Mouse (Mus musculus): Measurements from ENCODE around the gene Heg1. TPM values are rescaled to one million over a fixed set of nuclear protein-coding genes. Genes with fewer than 3 reads are reported as not detected.

The Heg1 gene
- total and polyA plus RNA-seq, 3 experiments, result 40.8 to 77.1 (median 67.2) TPM

DNA sequence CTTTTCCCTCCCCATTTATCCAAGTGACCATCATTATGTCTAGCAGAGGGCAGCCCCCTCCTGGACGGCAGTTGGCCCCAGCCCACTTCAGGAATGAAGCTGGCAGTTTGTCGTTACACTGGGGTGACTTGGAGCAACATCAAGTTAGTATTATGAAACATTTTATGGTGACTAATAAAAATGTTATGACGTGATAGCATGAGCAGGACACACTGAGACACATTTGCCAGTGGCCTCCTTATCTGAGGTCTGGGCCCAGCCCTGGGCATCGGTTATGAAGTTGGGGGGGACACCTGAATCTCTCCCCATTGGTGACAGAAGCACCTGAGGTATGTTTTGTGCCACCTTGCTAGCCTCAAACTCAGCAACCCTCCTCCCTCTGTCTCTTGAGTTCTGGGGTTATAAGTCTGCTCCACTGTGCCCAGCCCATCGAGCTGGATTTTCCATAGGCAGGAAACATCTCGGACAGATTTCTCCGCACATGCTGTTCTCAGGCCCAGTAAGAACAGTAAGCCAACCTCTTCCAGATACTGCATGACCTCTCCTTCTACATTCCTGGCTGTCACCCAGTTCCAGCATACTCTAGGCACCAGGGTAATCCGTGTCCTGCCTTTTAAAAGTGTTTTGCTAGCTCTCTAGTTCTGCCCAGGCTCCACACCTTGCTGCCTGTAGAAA is 68.9 kb downstream of the Heg1 start:
- Histone ChIP-seq H3K27me3 (replicated peaks) (no peaks in the 10 kb centered on the region), H3K4me2 (ENCODE audit: insufficient read depth, low read depth, poor library complexity, severe bottlenecking) (no peak overlapping the region), H3K4me3 (replicated peaks in 1 of 3; ENCODE audit: low read depth in 2 of 3, low read length in 2 of 3, poor library complexity in 1 of 3) (no peak overlapping the region), H3K36me3 (replicated peaks in 1 of 2; ENCODE audit: control insufficient read depth in 1 of 2, insufficient read depth in 1 of 2, low read length in 1 of 2) (peaks cover 73 to 92% of the 10 kb centered on the region in 2 experiments), H3K4me1 (ENCODE audit: control insufficient read depth in 1 of 2, insufficient read depth in 2 of 2) (peaks cover 0 to 15% of the 10 kb centered on the region in 2 experiments; a peak in 2 of 4 replicates), H3K79me2 (replicated peaks; ENCODE audit: control insufficient read depth, extremely low read depth, insufficient read depth, poor library complexity, severe bottlenecking) (no peaks in the 10 kb centered on the region), H3K9me3 (replicated peaks; ENCODE audit: low read length) (peaks cover 4% of the 10 kb centered on the region), H3K27ac (ENCODE audit: insufficient read depth, low read depth) (no peak overlapping the region), H3K9ac (ENCODE audit: insufficient read depth, low read depth) (no peak overlapping the region)
- dilution Hi-C loops (cut with MboI; ENCODE audit: extremely low pct_ligation_motif_present, extremely low pct_unique_long_range_greater_than_20kb, low sequenced_read_pairs) (no loop called here), in situ Hi-C loops (cut with MboI; ENCODE audit: low pct_ligation_motif_present, low pct_unique_long_range_greater_than_20kb, low sequenced_read_pairs) (no loop called here)
- DNase-seq (ENCODE audit: extremely low read depth), result no peak
- no peak for TF ChIP-seq MEF2A (IDR thresholded peaks at IDR 0.05; ENCODE audit: borderline replicate concordance, low read depth, low read length)
- TF ChIP-seq NRF1 (IDR thresholded peaks at IDR 0.05; ENCODE audit: low read depth, low read length), result no peak
- no peak for TF ChIP-seq TCF12 (IDR thresholded peaks at IDR 0.05; ENCODE audit: low read depth, low read length)

DNA sequence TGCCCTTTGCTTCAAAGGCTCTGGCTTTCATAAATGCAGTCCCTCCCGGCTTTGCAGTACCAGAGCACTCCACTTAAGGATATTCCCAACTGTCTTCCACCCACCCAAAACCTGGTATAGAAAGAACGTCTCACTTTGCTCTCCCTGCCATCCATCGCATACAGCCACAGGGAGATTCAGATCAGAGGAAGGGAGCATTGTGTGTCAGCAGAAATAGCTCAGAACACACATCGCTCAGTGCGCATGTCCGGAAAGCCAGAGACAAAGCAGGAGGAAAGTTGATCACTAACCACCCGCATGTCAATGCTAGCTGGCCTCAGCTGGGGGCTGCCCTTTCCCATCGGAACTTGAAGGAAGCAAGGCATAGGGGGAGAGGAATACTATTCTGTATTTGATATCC is 71.1 kb downstream of the Heg1 start:
- Histone ChIP-seq H3K4me1 (ENCODE audit: control insufficient read depth in 1 of 2, insufficient read depth in 2 of 2) (peaks cover 0 to 15% of the 10 kb centered on the region in 2 experiments; a peak in 2 of 4 replicates), H3K27ac (ENCODE audit: insufficient read depth, low read depth) (no peak overlapping the region), H3K79me2 (replicated peaks; ENCODE audit: control insufficient read depth, extremely low read depth, insufficient read depth, poor library complexity, severe bottlenecking) (no peaks in the 10 kb centered on the region), H3K36me3 (replicated peaks in 1 of 2; ENCODE audit: control insufficient read depth in 1 of 2, insufficient read depth in 1 of 2, low read length in 1 of 2) (peaks cover 63 to 90% of the 10 kb centered on the region in 2 experiments), H3K9me3 (replicated peaks; ENCODE audit: low read length) (peaks cover 4% of the 10 kb centered on the region), H3K9ac (ENCODE audit: insufficient read depth, low read depth) (no peak overlapping the region), H3K4me3 (replicated peaks in 1 of 3; ENCODE audit: low read depth in 2 of 3, low read length in 2 of 3, poor library complexity in 1 of 3) (no peak overlapping the region), H3K4me2 (ENCODE audit: insufficient read depth, low read depth, poor library complexity, severe bottlenecking) (no peak overlapping the region), H3K27me3 (replicated peaks) (no peaks in the 10 kb centered on the region)
- dilution Hi-C loops (cut with MboI; ENCODE audit: extremely low pct_ligation_motif_present, extremely low pct_unique_long_range_greater_than_20kb, low sequenced_read_pairs) (no loop called here), in situ Hi-C loops (cut with MboI; ENCODE audit: low pct_ligation_motif_present, low pct_unique_long_range_greater_than_20kb, low sequenced_read_pairs) (no loop called here)
- no peak for DNase-seq (ENCODE audit: extremely low read depth)
- no peak for TF ChIP-seq MXI1 (IDR thresholded peaks at IDR 0.05; ENCODE audit: low read depth, low read length)
- no peak for TF ChIP-seq JUND (conservative IDR thresholded peaks at IDR 0.05; ENCODE audit: low read depth, low read length)
- no peak for TF ChIP-seq MYC (IDR thresholded peaks at IDR 0.05; ENCODE audit: low read depth, low read length)
- TF ChIP-seq NRF1 (IDR thresholded peaks at IDR 0.05; ENCODE audit: low read depth, low read length), result no peak
- no peak for TF ChIP-seq MAZ (IDR thresholded peaks at IDR 0.05; ENCODE audit: low read depth, low read length)
- no peak for TF ChIP-seq KAT2A (IDR thresholded peaks at IDR 0.05; ENCODE audit: insufficient replicate concordance, low read length)
- no peak for TF ChIP-seq CHD2 (IDR thresholded peaks at IDR 0.05; ENCODE audit: low read length)

DNA sequence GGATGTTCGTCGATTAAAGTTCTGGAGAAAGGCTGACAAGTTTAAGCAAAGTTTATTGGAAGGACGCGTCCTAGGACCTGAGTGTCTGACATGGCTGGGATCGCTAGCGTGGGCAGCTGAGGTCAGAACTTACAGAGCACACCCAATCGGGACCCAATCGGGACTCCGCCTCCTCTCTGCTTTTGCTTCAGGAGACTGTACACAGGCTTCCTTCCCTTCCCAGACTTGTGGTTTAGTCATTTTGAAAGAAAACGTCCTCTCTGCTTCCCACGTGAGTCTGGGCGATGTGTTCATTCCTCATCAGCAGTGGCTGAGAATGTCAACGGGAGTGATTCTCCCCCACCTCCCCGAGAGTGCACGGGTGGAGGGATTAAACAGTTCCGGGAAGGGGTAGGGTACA is 71.8 kb downstream of the Heg1 start:
- in situ Hi-C loops (cut with MboI; ENCODE audit: low pct_ligation_motif_present, low pct_unique_long_range_greater_than_20kb, low sequenced_read_pairs) (no loop called here), dilution Hi-C loops (cut with MboI; ENCODE audit: extremely low pct_ligation_motif_present, extremely low pct_unique_long_range_greater_than_20kb, low sequenced_read_pairs) (no loop called here)
- Histone ChIP-seq H3K9me3 (replicated peaks; ENCODE audit: low read length) (peaks cover 4% of the 10 kb centered on the region), H3K79me2 (replicated peaks; ENCODE audit: control insufficient read depth, extremely low read depth, insufficient read depth, poor library complexity, severe bottlenecking) (no peaks in the 10 kb centered on the region; the same call in 1 of the 2 replicates), H3K4me3 (replicated peaks in 1 of 3; ENCODE audit: low read depth in 2 of 3, low read length in 2 of 3, poor library complexity in 1 of 3) (no peak overlapping the region), H3K9ac (ENCODE audit: insufficient read depth, low read depth) (no peak overlapping the region), H3K27me3 (replicated peaks) (no peaks in the 10 kb centered on the region), H3K36me3 (replicated peaks in 1 of 2; ENCODE audit: control insufficient read depth in 1 of 2, insufficient read depth in 1 of 2, low read length in 1 of 2) (peaks cover 69 to 91% of the 10 kb centered on the region in 2 experiments), H3K27ac (ENCODE audit: insufficient read depth, low read depth) (no peak overlapping the region), H3K4me2 (ENCODE audit: insufficient read depth, low read depth, poor library complexity, severe bottlenecking) (no peak overlapping the region), H3K4me1 (ENCODE audit: control insufficient read depth in 1 of 2, insufficient read depth in 2 of 2) (peaks cover 0 to 15% of the 10 kb centered on the region in 2 experiments; a peak in 2 of 4 replicates)
- DNase-seq (ENCODE audit: extremely low read depth), result no peak
- no peak for TF ChIP-seq JUND (conservative IDR thresholded peaks at IDR 0.05; ENCODE audit: low read depth, low read length)
- TF ChIP-seq RAD21 (IDR thresholded peaks at IDR 0.05; ENCODE audit: low read depth, low read length), result no peak

All from CH12.LX (cell line).